Mouse (Mus musculus): ENCODE data around the gene Tcaf2. TPM values are rescaled to one million over a fixed set of nuclear protein-coding genes. Genes with fewer than 3 reads are reported as not detected.

The Tcaf2 gene
- 1 to 10 TPM; 4.4 to 4.6 TPM for total RNA-seq (2021)
- long read RNA-seq, experiment 1, full-length matches to known transcripts = 1 of 1 reads
- long read RNA-seq, experiment 1, partial matches to known transcripts = 0 of 1 reads
- long read RNA-seq, experiment 1, other reads (novel, unspliced or antisense) = 0 of 1 reads
- long read RNA-seq, experiment 2, full-length matches to known transcripts = 1 of 1 reads
- long read RNA-seq, experiment 2, partial matches to known transcripts = 0 of 1 reads
- long read RNA-seq, experiment 2, other reads (novel, unspliced or antisense) = 0 of 1 reads

DNA sequence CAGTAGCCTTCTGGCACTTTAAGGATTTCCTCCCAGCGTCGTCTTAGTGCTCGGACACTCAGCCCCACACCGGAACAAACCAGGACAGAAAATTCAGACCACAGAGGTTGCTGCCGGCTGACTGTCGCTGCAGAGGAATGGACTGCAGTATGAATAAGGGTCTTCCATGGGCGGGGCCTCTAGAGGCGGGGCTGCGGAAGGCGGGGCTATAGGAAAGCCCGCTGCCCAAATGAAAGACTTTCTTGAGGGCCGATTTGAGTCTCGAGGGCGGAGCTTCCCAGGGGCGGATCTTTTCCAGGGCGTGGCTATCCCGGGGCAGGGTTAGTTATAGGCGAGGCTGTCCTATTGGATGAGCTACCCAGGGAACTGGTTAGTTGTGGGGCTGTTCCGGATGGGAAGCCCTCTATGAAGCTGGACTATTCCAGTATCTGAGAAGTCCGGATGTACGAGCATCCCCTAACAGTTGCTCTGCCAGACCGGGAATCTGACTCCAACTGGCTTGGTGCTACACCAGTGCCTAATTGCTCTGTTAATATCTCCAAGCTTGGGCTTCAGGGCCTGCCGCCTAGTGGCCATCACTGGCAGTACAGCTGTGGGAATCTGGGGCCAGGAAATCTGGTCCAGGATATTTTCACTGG lies at the start of gene Tcaf2:
Gene Tcaf2, minus strand, starts transcription at position 343 of the 638 bp plus-strand sequence.
- intact Hi-C loops (cut with DNase I; ENCODE audit: low total_unique reads) = no loop called here
- DNase-seq = peak; percentile 89

DNA sequence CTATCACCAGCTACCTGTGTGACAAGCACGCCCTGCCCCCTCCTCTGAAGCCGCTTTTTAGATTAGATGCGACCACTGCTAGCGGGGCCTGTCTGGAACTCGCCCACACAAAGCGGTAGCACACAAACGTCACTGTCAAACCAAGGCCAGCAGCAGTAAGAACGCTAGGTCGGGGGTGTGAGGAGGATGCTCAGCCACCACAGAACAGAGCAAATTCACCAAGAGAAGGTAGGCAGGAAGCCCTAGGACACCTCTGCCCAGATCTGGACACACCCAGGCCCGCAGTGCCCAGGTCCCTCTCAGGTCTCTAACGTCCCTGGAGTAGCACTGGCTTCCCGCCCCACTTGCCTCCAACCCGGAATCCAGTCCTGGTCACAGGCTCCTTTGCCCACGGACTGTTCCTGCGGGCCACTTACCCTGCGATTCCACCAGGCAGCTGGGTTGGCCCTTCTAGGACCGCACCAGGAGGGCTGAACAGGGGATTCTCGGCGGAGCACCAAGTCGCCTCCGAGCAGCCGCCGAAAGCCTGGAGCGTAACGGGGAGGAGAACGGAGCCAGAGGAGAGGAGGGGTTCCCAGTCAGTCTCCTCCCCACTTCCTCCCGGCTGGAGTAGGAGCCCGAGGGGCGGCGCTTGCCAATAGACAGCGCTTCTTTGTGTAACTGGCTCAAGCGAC lies 47.6 kb upstream of the Tcaf2 start:
- intact Hi-C loops (cut with DNase I; ENCODE audit: low total_unique reads) = no loop called here
- DNase-seq = peak; percentile 87

DNA sequence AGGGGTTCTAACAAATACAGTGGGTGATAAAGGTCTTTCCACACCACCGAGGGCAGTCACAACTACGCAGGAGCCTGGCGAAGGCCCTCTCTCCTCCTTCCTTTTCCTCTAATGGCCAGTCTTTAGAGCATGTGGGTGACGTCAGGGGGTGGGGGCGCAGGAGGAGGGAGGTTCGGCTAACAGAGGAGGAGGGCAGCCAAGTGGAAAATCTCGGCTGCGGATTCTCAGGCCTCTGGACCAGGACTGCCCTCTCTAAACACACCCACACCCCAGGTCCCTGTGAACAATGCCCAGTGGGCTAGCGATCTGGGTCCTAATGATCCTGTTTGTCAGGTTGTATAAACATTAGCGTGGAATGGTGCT lies 47.1 kb upstream of the Tcaf2 start:
- DNase-seq = peak; percentile 87
- intact Hi-C loops (cut with DNase I; ENCODE audit: low total_unique reads) = no loop called here

DNA sequence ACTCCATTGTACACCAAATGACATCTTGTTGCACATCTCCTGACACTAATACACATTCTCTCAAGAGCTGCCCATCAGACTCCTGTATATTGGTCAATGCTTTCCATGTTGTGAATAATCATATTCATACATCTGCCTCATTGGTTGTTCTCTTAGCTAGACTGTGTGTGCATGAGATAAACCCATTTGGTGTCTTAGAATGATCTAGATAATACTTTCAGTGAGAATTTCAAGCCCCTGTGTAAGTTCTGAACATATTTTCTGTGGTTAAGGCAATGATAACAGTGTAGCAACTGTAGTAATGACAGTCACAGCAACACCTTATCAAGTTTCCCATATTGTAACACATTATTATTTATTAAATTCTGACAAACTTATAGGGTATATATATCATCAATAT lies 44.7 kb upstream of the Tcaf2 start:
- intact Hi-C loops (cut with DNase I; ENCODE audit: low total_unique reads) = no loop called here
- DNase-seq = no peak

DNA sequence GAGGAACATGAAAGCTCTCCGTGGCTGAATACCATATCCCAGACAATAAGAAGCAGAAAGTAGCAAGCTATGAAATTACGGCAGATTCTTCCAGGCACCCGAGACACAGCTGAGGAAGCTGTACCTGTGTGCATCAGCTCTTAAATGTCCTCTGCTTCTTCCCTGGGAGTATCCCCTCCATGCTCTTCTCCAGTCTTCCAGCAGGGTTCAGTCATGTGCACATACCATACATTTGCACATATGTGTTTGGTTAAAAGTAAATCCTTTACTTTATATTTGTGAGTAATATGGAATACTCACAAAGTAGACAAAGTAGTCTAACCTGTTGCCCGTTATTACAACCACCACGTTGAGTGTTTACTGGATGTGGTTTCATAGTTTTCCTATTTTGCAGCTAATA lies 42.9 kb upstream of the Tcaf2 start:
- intact Hi-C loops (cut with DNase I; ENCODE audit: low total_unique reads) = no loop called here
- no peak for DNase-seq

DNA sequence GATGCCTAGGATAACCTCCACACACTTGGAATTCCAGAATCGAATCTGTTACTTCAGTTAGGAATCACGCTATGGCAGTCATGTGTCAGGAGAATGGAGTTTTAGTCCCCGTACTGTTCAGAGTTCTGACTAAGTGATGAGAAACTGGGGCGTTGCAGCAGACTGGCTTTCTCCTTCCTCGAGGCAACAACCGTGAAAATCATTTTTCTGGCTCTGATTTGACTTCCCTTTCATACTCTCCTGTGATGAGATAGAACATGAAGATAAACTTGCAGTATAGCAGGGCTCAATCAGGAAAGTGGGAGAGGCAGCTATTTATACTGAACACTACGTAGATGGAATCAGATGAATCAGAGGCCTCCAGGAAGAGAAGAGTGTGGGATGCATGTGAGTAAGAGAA lies 35.0 kb upstream of the Tcaf2 start:
- intact Hi-C loops (cut with DNase I; ENCODE audit: low total_unique reads) = no loop called here
- no peak for DNase-seq

DNA sequence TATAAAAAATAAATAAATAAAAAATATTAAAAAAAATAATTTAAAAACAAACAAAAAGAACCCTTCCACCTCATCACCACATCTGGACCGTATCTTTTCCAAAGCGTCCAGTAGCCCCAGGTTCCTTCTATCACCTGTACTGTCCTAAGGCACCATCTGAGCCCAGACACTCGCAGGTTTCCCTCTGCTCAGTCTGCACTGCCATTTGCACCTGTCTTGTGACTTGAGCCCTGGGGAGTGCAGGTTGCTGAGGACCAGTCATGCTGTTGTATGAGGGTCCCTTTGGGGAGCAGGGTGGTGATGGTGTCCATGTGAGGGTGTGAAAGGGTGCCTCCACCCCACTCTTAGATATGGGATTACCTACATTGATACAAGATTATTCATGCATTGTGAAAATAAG lies 31.0 kb upstream of the Tcaf2 start:
- intact Hi-C loops (cut with DNase I; ENCODE audit: low total_unique reads) = no loop called here

DNA sequence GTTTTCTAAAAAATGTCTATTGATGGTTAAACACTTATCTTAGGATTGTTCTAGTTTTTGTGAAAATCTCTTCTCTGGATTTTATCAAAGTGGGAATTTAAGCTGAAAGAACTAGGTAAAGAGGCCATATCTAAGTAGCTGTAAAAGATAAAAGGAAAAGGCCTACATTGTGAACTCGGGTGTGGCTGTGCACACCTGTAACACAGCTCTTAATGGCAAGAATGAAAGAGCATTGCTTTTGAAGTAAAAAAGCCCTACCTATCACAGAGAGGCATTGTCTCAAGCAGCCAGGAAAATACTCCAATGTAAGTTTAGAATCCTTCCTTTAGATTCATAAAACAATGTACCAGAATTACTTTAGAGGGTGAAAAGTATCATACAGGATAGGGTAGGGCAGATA lies 26.7 kb upstream of the Tcaf2 start:
- intact Hi-C loops (cut with DNase I; ENCODE audit: low total_unique reads) = no loop called here
- no peak for DNase-seq

More for the DNA sequence above, 31.0 kb upstream of the Tcaf2 start:
- no peak for DNase-seq

DNA sequence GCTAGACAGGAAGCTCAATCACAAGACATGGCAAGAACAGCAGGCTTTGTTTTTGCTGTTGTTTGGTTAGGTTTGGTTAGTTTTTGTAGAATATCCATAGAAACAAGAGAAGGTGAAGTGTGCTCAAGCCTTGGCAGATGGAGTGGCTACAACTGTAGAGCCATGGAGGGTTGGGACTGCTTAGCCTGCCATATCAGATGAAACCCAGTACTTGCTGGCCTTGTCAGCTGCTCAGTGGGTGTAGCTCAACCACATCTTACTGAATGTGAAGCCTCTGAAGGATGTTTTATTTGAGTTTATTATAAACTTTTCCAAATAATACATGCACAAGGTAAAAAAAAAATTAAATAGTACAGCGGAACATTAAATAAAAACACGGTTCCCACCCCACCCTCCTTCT lies 22.7 kb upstream of the Tcaf2 start:
- DNase-seq = no peak
- intact Hi-C loops (cut with DNase I; ENCODE audit: low total_unique reads) = no loop called here

DNA sequence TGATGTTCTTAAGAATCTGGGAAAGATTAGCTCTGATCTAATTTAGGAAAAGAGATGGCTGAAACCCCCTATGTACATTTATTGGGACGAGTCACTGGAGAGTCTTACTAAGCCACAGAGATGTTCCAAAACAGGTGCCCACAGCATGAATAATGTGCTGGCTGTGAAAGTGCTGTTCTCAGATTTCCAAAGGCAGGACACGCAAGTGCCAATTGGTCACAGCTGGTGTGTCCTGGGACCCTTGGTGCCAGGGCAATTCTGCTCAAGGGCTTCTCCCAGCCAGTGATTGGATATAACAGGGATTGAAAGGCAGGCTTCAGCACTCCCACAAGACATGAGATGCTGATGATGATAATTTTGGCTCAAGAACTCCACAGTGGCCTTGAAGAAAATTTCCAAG lies 16.7 kb upstream of the Tcaf2 start:
- peak; percentile 45 for DNase-seq
- intact Hi-C loops (cut with DNase I; ENCODE audit: low total_unique reads) = no loop called here

DNA sequence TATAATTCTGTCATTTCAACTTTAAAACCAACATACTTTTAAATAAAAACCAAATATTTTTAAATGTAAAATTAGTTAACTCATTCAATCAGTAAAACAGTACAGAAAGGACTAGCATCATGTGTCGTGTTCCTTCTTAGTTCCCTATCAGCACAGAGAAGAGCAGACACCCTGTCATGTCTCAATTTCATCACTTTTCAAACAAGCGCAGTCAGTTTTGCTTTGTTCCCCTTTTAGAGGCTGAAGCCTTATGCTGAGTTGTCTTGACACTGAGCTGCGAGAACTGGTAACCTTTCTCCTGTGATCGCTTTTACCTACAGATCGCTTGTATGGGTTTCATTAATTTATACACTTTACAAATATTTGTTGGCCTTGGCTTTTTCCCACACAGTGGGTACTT lies 10.7 kb downstream of the Tcaf2 start:
- no peak for DNase-seq
- intact Hi-C loops (cut with DNase I; ENCODE audit: low total_unique reads) = no loop called here

DNA sequence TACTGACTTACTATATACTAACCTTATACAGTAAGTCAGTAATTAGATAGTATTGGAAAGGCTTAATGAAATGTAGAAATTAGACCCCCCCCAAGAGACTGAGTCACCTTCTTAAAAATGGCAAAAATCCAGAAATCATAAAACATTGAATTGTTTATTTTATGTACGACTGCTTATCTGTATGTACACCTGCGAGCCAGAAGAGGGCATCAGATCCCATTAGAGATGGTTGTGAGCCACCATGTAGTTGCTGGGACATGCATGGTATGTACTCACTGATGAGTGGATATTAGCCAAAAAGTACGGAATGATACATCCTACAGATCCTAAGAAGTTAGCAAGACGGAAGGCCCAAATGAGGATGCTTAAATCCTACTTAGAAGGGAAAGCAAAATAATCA lies 13.7 kb downstream of the Tcaf2 start:
- no peak for DNase-seq
- intact Hi-C loops (cut with DNase I; ENCODE audit: low total_unique reads) = no loop called here

DNA sequence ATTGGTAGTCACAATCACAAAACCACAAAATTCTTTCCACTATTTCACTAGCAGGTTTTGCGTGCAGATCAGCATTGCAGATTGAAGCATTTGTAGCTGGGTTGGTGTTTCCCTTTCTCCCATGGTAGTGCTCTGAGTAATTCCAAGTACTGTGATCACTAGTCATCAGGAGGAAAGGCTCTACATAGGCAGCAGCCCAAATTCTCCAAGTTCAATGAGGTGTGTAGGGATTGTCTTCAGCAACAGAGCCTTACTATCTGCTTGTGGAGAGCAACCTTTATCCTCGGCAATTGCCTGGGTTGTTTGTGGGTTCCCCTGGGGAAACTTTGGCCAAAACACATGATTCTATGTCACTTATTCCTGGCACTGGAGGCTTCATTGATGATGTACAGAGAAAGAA lies 28.1 kb downstream of the Tcaf2 start:
- no peak for DNase-seq
- intact Hi-C loops (cut with DNase I; ENCODE audit: low total_unique reads) = no loop called here

DNA sequence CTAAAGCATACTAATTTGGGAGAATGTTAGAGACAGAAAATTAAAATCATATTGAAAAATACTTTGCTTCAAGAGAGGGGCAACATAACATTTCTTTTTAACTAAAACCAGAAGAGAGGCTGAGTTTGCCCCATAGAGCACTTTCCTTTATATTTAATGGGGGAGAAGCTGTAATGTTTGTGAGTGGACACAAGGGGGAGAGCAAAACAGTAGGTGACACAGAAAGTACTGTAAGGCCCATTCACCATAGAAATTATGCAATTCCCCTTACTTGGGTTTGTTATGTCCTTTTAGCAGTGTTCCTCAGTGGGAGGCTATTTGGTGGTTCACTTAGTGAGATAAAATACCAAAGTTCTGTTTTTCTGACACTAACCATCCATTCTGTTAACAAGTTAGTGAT lies 32.8 kb downstream of the Tcaf2 start:
- DNase-seq = no peak
- intact Hi-C loops (cut with DNase I; ENCODE audit: low total_unique reads) = no loop called here

DNA sequence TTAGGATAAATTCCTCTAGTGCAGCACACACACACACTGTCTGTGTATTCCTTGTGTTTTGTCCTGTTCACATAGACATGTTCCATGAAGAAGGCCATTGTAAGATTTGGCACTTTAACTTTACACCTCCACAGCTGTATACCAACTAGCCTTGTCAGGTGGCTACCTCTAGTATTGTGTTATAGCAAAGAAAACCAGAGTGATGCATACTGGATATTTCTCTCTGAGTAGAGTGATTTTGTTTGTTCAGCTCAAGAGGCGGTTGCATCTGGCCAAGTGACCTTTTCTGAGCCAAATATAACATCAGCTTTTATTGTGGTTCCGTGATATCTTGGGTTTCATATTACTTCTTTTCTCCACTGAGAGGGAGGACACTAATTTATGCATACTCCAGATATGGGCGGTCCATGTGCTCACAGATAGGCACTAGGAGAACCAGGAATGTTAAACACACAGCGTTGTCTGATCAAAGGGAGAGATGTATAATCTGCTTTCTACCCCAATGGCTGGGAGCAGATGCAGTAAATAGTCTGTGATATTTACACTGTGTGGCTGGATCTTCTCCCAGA lies 34.0 kb downstream of the Tcaf2 start:
- no peak for DNase-seq
- intact Hi-C loops (cut with DNase I; ENCODE audit: low total_unique reads) = no loop called here

DNA sequence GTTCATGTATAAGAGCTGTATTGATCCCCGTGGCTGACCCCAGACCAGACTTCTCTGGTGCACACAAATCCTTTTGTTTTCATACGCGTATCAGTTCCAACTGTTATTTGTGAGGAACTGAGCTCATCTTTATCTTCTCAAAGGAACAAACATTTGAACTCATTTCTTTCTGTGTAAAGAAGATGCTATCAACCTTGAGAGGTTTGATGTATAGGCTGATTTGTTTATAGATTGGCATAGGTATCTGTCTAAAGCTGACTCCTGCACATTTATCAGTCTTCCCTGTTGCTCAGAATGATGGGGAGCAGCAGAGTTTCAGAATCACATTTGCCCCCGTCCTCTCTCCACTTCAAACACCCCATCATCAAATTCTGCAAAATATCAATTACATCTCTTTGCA lies 47.5 kb downstream of the Tcaf2 start, which contains the start of gene Tcaf3:
Gene Tcaf3, minus strand, starts transcription at position 101 of the 400 bp plus-strand sequence.
- intact Hi-C loops (cut with DNase I; ENCODE audit: low total_unique reads) = no loop called here
- DNase-seq = no peak

DNA sequence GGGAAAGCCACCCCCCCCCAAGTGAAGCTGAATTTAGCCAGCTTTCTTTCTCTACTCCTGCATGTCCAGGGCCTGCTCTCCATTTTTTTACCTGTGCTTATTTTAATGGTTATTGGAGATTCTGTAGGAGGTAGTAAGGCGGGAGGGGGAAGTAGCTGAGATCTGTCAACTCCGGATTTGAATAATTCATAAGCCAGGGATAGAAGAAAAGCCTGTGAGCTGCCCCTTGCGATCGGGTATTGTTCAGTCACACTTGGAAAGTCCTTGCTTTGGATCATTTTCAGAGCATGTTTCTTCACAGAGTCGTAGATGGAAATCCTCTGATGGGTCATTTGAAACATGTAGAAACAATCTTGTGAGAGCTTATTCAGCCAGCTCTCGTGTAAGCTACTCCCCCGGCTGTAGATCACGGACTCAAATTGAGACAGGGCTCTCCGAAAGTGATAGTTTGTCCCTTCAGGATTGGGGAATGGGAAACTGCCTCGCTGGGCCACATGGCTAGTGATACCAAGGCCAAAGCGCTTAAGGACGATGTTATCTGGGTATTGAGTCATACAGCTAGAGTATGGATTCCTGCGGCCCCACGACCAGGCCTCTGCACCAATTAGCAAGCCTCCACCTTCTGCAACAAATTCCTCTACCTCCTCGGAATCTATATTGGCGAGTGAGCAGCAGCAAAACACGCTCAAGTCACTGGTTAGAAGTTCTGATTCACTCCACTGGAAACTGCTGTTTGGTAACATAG lies 51.7 kb downstream of the Tcaf2 start:
- DNase-seq = no peak
- intact Hi-C loops (cut with DNase I; ENCODE audit: low total_unique reads) = no loop called here

DNA sequence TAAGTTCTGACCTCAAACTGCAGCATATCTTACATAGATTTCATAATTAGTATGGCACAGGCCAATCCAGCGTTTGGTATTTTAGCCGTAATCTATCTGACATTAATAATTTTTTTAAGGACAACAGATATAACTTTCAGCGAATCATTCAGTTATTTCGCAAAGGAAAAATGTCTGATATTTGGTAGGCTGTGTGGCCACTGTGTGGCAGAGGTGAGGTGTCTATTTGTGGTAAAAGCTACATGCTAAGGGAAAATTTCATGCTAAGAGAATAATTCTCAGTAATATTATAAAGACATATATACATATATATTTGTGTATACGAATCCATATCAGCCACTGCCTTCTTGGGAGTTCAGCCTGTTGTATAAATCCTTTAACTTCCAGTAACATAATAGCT lies 58.5 kb downstream of the Tcaf2 start:
- no peak for DNase-seq
- intact Hi-C loops (cut with DNase I; ENCODE audit: low total_unique reads) = no loop called here

DNA sequence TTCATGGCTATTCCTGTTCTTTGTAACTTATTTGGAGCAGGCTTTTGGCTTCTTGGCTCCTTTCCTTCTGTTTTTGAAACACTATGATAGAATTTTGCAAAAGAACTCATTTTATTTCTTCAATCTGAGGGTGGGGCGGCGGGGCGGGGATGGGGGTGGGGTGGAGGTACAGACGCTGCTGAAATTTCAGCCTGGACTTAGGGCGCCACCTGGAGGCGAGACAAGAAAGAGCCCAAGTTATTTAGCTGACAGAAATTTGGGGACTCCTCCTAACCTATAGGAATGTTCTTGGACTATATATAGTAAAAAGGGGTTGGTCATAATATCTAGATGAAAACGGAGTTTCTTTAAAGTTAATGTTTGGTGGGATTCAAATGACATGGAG lies 61.6 kb downstream of the Tcaf2 start:
- DNase-seq = peak; percentile 60
- intact Hi-C loops (cut with DNase I; ENCODE audit: low total_unique reads) = loop anchor here (5.0 kb wide), 2 partner anchors 356 to 821 kb away; no protein-coding TSS in a partner anchor

Data from gastrocnemius, postnatal 14 days (tissue).